In the genomic region with DNA sequence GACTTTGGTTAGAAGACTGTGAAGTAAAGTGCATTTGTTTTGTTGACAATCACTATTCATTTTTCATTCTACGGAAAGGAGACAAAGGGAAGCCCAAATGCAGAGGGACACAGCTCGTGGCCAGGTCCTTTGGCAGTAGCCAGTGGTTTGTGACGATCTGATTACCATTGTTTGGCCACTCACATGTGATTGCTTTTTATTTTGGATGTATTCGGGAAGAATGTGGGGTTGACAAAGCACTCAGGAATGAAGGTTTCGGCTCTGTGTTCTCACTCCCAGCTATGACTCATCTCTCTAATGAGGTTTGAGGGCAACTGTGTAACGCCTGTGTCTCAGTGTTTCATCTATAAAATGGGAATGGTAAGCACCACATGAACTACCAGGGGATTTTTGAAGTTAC, we compare ENCODE assay signal across 12 mouse cellular contexts.
DNase-seq lines count a peak whose midpoint lies in the region; ATAC-seq lines count a peak whose summit lies in the region.
"Had no signal": no experiment of that assay in that cellular context is flagged by ENCODE, and none has a peak within 500 bp of the region (broad histone marks: within the 10 kb centered on the region; RNA-seq: fewer than 3 reads in every experiment).

No protein-coding gene starts in this region.

- H3K4me3 ChIP-seq in midbrain, embryonic 13.5 days (replicated peaks): no peak overlapping the region
- no peak overlapping the region for H3K4me3 ChIP-seq in neural tube, embryonic 15.5 days (replicated peaks)

- peak; percentile 36 for DNase-seq in gastrocnemius, postnatal 25 days
- DNase-seq in gastrocnemius, postnatal 14 days: no peak
- peak; percentile 84 for DNase-seq in 3T3-L1 (ENCODE audit: low read depth, low spot score)
- DNase-seq in fibroblast of lung, adult 2 months (ENCODE audit: low read depth): peak; percentile 44
- peak; percentile 6 for DNase-seq in heart, postnatal 25 days (ENCODE audit: low spot score)
- no peak for DNase-seq in left cerebral cortex, adult 8-10 months (ENCODE audit: low spot score in 2 of 2)

- H3K36me3 ChIP-seq in midbrain, embryonic 13.5 days: no peaks in the 10 kb centered on the region
- H3K36me3 ChIP-seq in neural tube, embryonic 15.5 days: no peaks in the 10 kb centered on the region

- 0 out of 2 replicates have a peak, but pooled peaks cover 4% of the 10 kb centered on the region for H3K4me1 ChIP-seq in midbrain, embryonic 13.5 days (replicated peaks)
- H3K4me1 ChIP-seq in neural tube, embryonic 15.5 days: peaks cover 3% of the 10 kb centered on the region; the same call in 1 of the 2 replicates

- no peaks in the 10 kb centered on the region for H3K9me3 ChIP-seq in midbrain, embryonic 13.5 days
- no peaks in the 10 kb centered on the region for H3K9me3 ChIP-seq in neural tube, embryonic 15.5 days (replicated peaks)

- 48% methylated on average over 6 of the region's 6 CpGs for WGBS in midbrain, embryonic 13.5 days
- 50% methylated on average over 6 of the region's 6 CpGs for WGBS in neural tube, embryonic 15.5 days

- H3K9ac ChIP-seq in midbrain, embryonic 13.5 days (replicated peaks): no peak overlapping the region
- no peak overlapping the region for H3K9ac ChIP-seq in neural tube, embryonic 15.5 days (replicated peaks)
- H3K9ac ChIP-seq: liver, embryonic 14.5 days had no signal

- no peaks in the 10 kb centered on the region for H3K27me3 ChIP-seq in midbrain, embryonic 13.5 days
- H3K27me3 ChIP-seq in neural tube, embryonic 15.5 days (replicated peaks): no peaks in the 10 kb centered on the region
- H3K27me3 ChIP-seq: CH12.LX had no signal

- no peak overlapping the region for H3K4me2 ChIP-seq in midbrain, embryonic 13.5 days (replicated peaks)
- H3K4me2 ChIP-seq in neural tube, embryonic 15.5 days: no peak overlapping the region
- H3K4me2 ChIP-seq: midbrain, embryonic 11.5 days had no signal

- intact Hi-C loops in gastrocnemius, postnatal 14 days (cut with DNase I; ENCODE audit: low total_unique reads): no loop called here
- intact Hi-C loops in heart, postnatal 25 days (cut with DNase I): loop anchor here (5.0 to 10.0 kb wide), 3 partner anchors 93 to 243 kb away; no protein-coding TSS in a partner anchor

- no peak overlapping the region for H3K27ac ChIP-seq in midbrain, embryonic 13.5 days
- no peak overlapping the region for H3K27ac ChIP-seq in neural tube, embryonic 15.5 days (replicated peaks)
- H3K27ac ChIP-seq: liver, embryonic 14.5 days had no signal

- ATAC-seq in midbrain, embryonic 13.5 days: no peak
- no peak for ATAC-seq in neural tube, embryonic 15.5 days (ENCODE audit: low FRiP score)
- ATAC-seq: intestine, postnatal 0 days had no signal

Comparison
In these comparisons a context has a peak if more than half of its experiments do, and no peak if none do; other contexts are left out.
1. DNase-seq: peak in gastrocnemius, postnatal 25 days (single experiment), 3T3-L1 (single experiment), fibroblast of lung, adult 2 months (single experiment) and heart, postnatal 25 days (single experiment); none in gastrocnemius, postnatal 14 days (single experiment) and left cerebral cortex, adult 8-10 months (0 of 2).